Mouse (Mus musculus) hindbrain, embryonic 13.5 days (tissue): ENCODE data around the gene Zap70. TPM values are rescaled to one million over a fixed set of nuclear protein-coding genes. Genes with fewer than 3 reads are reported as not detected.

Source experiments
- ATAC-seq: fragments of 200-750 bp; cut with Nextera tagmentation; 2 replicates; pipeline ENCODE4 v1.8.0; 2017; ENCODE audit warnings: moderate TSS enrichment; ENCODE audit not compliant: low FRiP score
- H3K27ac ChIP-seq: fragments of 300-500 bp; sonication (generic); 2 replicates; pipeline ENCODE4 v1.5.1; 2015; ENCODE audit warnings: inconsistent platforms, mild to moderate bottlenecking, moderate library complexity
- H3K27me3 ChIP-seq: fragments of 300-500 bp; sonication (generic); 2 replicates; pipeline ENCODE4 v1.6.1; 2015; ENCODE audit warnings: mild to moderate bottlenecking, inconsistent platforms
- H3K36me3 ChIP-seq: fragments of 300-500 bp; sonication (generic); 2 replicates; pipeline ENCODE4 v1.6.1; 2015; ENCODE audit warnings: mild to moderate bottlenecking, inconsistent platforms
- H3K4me1 ChIP-seq: fragments of 300-500 bp; sonication (generic); replicated peaks from 2 replicates; pipeline ENCODE4 v1.6.1; 2015; ENCODE audit warnings: inconsistent platforms
- H3K4me2 ChIP-seq: fragments of 300-500 bp; sonication (generic); 2 replicates; pipeline ENCODE4 v1.6.1; 2015; ENCODE audit warnings: inconsistent platforms, mild to moderate bottlenecking, moderate library complexity
- H3K4me3 ChIP-seq: fragments of 300-500 bp; sonication (generic); 2 replicates; pipeline ENCODE4 v1.5.1; 2015; ENCODE audit warnings: mild to moderate bottlenecking, inconsistent platforms
- H3K9ac ChIP-seq: fragments of 300-500 bp; sonication (generic); 2 replicates; pipeline ENCODE4 v1.6.1; 2015; ENCODE audit warnings: mild to moderate bottlenecking, inconsistent platforms
- H3K9me3 ChIP-seq: fragments of 300-500 bp; sonication (generic); 2 replicates; pipeline ENCODE4 v1.6.1; 2016; ENCODE audit warnings: inconsistent platforms
- WGBS: fragments of 180-500 bp; shearing (Covaris S2); methylation state at CpG from one replicate; pipeline ENCODE4 v1.1.7; 2015; 5-methylcytosine and 5-hydroxymethylcytosine counted together
- polyA plus RNA-seq: library from polyadenylated mRNA; unstranded; fragments of >200 nt; fragmentation: Nextera tagmentation; extraction: Ambion mirVana; gene quantifications from 2 replicates; pipeline ENCODE4 v1.2.1, GENCODE M21; 2015

The Zap70 gene
- polyA plus RNA-seq, 1 experiment from 2014 or later: 0.43 TPM

- H3K4me2 ChIP-seq: no peak overlapping the region
- no peak for ATAC-seq
- no peaks in the 10 kb centered on the region for H3K36me3 ChIP-seq
- no peak overlapping the region for H3K27ac ChIP-seq
- no peak overlapping the region for H3K9ac ChIP-seq
- H3K4me1 ChIP-seq: peaks cover 5% of the 10 kb centered on the region; the same call in 1 of the 2 replicates
- 81% methylated on average over 11 of the region's 11 CpGs for WGBS
- H3K27me3 ChIP-seq: 0 out of 2 replicates have a peak, but pooled peaks cover 6% of the 10 kb centered on the region
- no peaks in the 10 kb centered on the region for H3K9me3 ChIP-seq
- H3K4me3 ChIP-seq: no peak overlapping the region
Measured at GRCm38 (mm10) chr1:36782476-36782875, 20.9 kb downstream of the Zap70 start.

GRCm38 (mm10) chr1:36784365-36785134 lies 23.0 kb downstream of the Zap70 start:
- ATAC-seq: peak; percentile 81
- Histone ChIP-seq H3K27ac (peak overlapping the region; percentile 88), H3K4me3 (peak overlapping the region; percentile 45), H3K27me3 (0 out of 2 replicates have a peak, but pooled peaks cover 6% of the 10 kb centered on the region), H3K4me2 (peak overlapping the region; percentile 83), H3K9ac (peak overlapping the region; percentile 84), H3K9me3 (no peaks in the 10 kb centered on the region), H3K4me1 (peaks cover 5% of the 10 kb centered on the region; the same call in 1 of the 2 replicates), H3K36me3 (peaks cover 4% of the 10 kb centered on the region; the same call in 1 of the 2 replicates)
- 4% methylated on average over 20 of the region's 20 CpGs for WGBS

- H3K36me3 ChIP-seq: peaks cover 4% of the 10 kb centered on the region; the same call in 1 of the 2 replicates
- H3K27me3 ChIP-seq: 0 out of 2 replicates have a peak, but pooled peaks cover 6% of the 10 kb centered on the region
- ATAC-seq: peak; percentile 69
- H3K4me3 ChIP-seq: peak overlapping the region; percentile 45
- peaks cover 5% of the 10 kb centered on the region; the same call in 1 of the 2 replicates for H3K4me1 ChIP-seq
- no peaks in the 10 kb centered on the region for H3K9me3 ChIP-seq
- peak overlapping the region; percentile 83 for H3K4me2 ChIP-seq
- peak overlapping the region; percentile 84 for H3K9ac ChIP-seq
- WGBS: 2% methylated on average over 16 of the region's 16 CpGs
- peak overlapping the region; percentile 88 for H3K27ac ChIP-seq
Measured at GRCm38 (mm10) chr1:36785238-36785641, 23.6 kb downstream of the Zap70 start.

GRCm38 (mm10) chr1:36786377-36786776 lies 24.8 kb downstream of the Zap70 start:
- Histone ChIP-seq H3K36me3 (peaks cover 13% of the 10 kb centered on the region), H3K27ac (no peak overlapping the region), H3K9ac (no peak overlapping the region), H3K4me3 (no peak overlapping the region), H3K9me3 (no peaks in the 10 kb centered on the region), H3K4me1 (peaks cover 5% of the 10 kb centered on the region; the same call in 1 of the 2 replicates), H3K4me2 (no peak overlapping the region), H3K27me3 (0 out of 2 replicates have a peak, but pooled peaks cover 6% of the 10 kb centered on the region)
- WGBS: 93% methylated on average over 7 of the region's 7 CpGs
- ATAC-seq: no peak

GRCm38 (mm10) chr1:36789416-36789815 lies 27.8 kb downstream of the Zap70 start:
- ATAC-seq: no peak
- 72% methylated on average over 8 of the region's 8 CpGs for WGBS

GRCm38 (mm10) chr1:36796711-36797110 lies 35.1 kb downstream of the Zap70 start:
- H3K36me3 ChIP-seq: peaks cover 96% of the 10 kb centered on the region
- WGBS: 95% methylated on average over 7 of the region's 7 CpGs
- no peak overlapping the region for H3K9ac ChIP-seq
- no peaks in the 10 kb centered on the region for H3K4me1 ChIP-seq
- H3K4me3 ChIP-seq: no peak overlapping the region
- H3K4me2 ChIP-seq: no peak overlapping the region
- H3K9me3 ChIP-seq: no peaks in the 10 kb centered on the region
- H3K27ac ChIP-seq: no peak overlapping the region
- H3K27me3 ChIP-seq: no peaks in the 10 kb centered on the region
- no peak for ATAC-seq

More at GRCm38 (mm10) chr1:36789416-36789815, 27.8 kb downstream of the Zap70 start:
- no peak overlapping the region for H3K4me3 ChIP-seq
- H3K27ac ChIP-seq: no peak overlapping the region
- no peak overlapping the region for H3K9ac ChIP-seq
- H3K4me1 ChIP-seq: peaks cover 5% of the 10 kb centered on the region; the same call in 1 of the 2 replicates
- H3K9me3 ChIP-seq: no peaks in the 10 kb centered on the region
- no peaks in the 10 kb centered on the region for H3K27me3 ChIP-seq
- H3K4me2 ChIP-seq: no peak overlapping the region
- peaks cover 42% of the 10 kb centered on the region for H3K36me3 ChIP-seq

GRCm38 (mm10) chr1:36797481-36797880 lies 35.9 kb downstream of the Zap70 start:
- Histone ChIP-seq H3K36me3 (peaks cover 97% of the 10 kb centered on the region), H3K9me3 (no peaks in the 10 kb centered on the region), H3K27me3 (no peaks in the 10 kb centered on the region), H3K4me2 (no peak overlapping the region), H3K9ac (no peak overlapping the region), H3K4me1 (no peaks in the 10 kb centered on the region), H3K4me3 (no peak overlapping the region), H3K27ac (no peak overlapping the region)
- no peak for ATAC-seq
- 90% methylated on average over 9 of the region's 10 CpGs for WGBS

GRCm38 (mm10) chr1:36800379-36801011 lies 38.9 kb downstream of the Zap70 start:
- no peak overlapping the region for H3K9ac ChIP-seq
- H3K4me1 ChIP-seq: no peaks in the 10 kb centered on the region
- no peak overlapping the region for H3K27ac ChIP-seq
- H3K36me3 ChIP-seq: peaks cover 92% of the 10 kb centered on the region
- 87% methylated on average over 3 of the region's 3 CpGs for WGBS
- no peaks in the 10 kb centered on the region for H3K9me3 ChIP-seq
- no peak overlapping the region for H3K4me3 ChIP-seq
- H3K27me3 ChIP-seq: no peaks in the 10 kb centered on the region
- no peak overlapping the region for H3K4me2 ChIP-seq
- no peak for ATAC-seq

- H3K9me3 ChIP-seq: no peaks in the 10 kb centered on the region
- H3K4me2 ChIP-seq: no peak overlapping the region
- no peak overlapping the region for H3K27ac ChIP-seq
- no peak overlapping the region for H3K4me3 ChIP-seq
- WGBS: 84% methylated on average over 9 of the region's 9 CpGs
- H3K9ac ChIP-seq: no peak overlapping the region
- H3K27me3 ChIP-seq: no peaks in the 10 kb centered on the region
- ATAC-seq: no peak
- H3K4me1 ChIP-seq: no peaks in the 10 kb centered on the region
- H3K36me3 ChIP-seq: peaks cover 89% of the 10 kb centered on the region
Measured at GRCm38 (mm10) chr1:36804259-36804658, 42.7 kb downstream of the Zap70 start.

GRCm38 (mm10) chr1:36804833-36805232 lies 43.2 kb downstream of the Zap70 start:
- H3K9ac ChIP-seq: no peak overlapping the region
- H3K9me3 ChIP-seq: no peaks in the 10 kb centered on the region
- H3K4me2 ChIP-seq: no peak overlapping the region
- H3K36me3 ChIP-seq: peaks cover 89% of the 10 kb centered on the region
- no peak for ATAC-seq
- H3K27ac ChIP-seq: peak overlapping the region; percentile 26; the same call in 1 of the 2 replicates
- H3K4me3 ChIP-seq: no peak overlapping the region
- no peaks in the 10 kb centered on the region for H3K27me3 ChIP-seq
- WGBS: over 99% methylated on average over 4 of the region's 4 CpGs
- H3K4me1 ChIP-seq: no peaks in the 10 kb centered on the region

- ATAC-seq: no peak
- H3K9me3 ChIP-seq: no peaks in the 10 kb centered on the region
- H3K27ac ChIP-seq: no peak overlapping the region
- H3K27me3 ChIP-seq: no peaks in the 10 kb centered on the region
- no peak overlapping the region for H3K9ac ChIP-seq
- no peak overlapping the region for H3K4me3 ChIP-seq
- whole genome bisulfite sequencing: 94% methylated on average over 7 of the region's 7 CpGs
- H3K4me1 ChIP-seq: no peaks in the 10 kb centered on the region
- H3K4me2 ChIP-seq: no peak overlapping the region
- H3K36me3 ChIP-seq: peaks cover 91% of the 10 kb centered on the region
Measured at GRCm38 (mm10) chr1:36806181-36806905, 44.7 kb downstream of the Zap70 start.

- H3K4me2 ChIP-seq: no peak overlapping the region
- H3K9me3 ChIP-seq: no peaks in the 10 kb centered on the region
- WGBS: 95% methylated on average over 1 of the region's 1 CpGs
- peaks cover 91% of the 10 kb centered on the region for H3K36me3 ChIP-seq
- no peaks in the 10 kb centered on the region for H3K4me1 ChIP-seq
- no peak overlapping the region for H3K27ac ChIP-seq
- no peak overlapping the region for H3K9ac ChIP-seq
- ATAC-seq: no peak
- no peak overlapping the region for H3K4me3 ChIP-seq
- no peaks in the 10 kb centered on the region for H3K27me3 ChIP-seq
Measured at GRCm38 (mm10) chr1:36807086-36807485, 45.5 kb downstream of the Zap70 start.
